Mouse (Mus musculus): ENCODE data around the gene Gm10130.
"Not testable (repeated sequence)": the region's sequence is repeated elsewhere in the genome, so short reads cannot be mapped to it uniquely, and the experiment has no call there.

Gm10130 gene

DNA sequence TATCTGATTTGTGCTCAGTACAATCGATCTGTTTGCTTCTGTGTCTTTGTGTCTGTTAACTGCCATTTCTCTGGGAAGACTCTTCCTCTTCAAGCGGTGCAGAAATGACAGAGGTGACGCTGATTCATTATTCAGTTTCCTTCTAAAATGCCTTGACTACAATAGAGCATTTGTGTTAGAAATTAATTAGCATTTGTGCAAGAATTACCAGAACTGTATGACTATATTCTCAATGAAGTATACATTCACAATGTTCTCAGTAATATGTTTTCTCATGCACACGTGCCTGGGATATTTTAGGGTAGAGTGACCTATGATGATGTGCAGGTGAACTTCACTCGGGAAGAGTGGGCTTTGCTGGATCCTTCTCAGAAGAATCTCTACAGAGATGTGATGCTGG is at the start of gene Gm10130:
Gm10130 (plus strand) TSS at position 301 of the 400 bp plus-strand sequence.
- DNase-seq (ENCODE audit: low spot score in 2 of 2): no peak

DNA sequence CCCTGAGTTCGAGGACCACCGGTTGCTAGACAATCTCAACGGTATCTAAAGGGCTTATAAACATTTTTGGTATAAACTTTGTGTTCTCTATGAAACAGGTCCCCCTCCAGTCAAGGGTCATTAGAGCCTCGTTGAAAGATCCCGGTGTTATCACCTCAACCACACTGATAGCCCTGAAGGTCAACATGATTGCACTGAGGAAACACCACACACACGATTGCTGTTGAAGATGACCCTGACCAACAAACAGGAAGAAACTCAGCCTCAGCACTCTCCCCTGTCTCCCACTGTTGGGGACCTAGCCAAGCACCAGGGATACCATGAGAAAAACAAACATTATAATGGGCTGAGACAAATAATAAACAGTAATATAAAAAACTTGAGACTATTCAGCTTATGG is 29.8 kb upstream of the Gm10130 start:
- no peak for DNase-seq (ENCODE audit: low spot score in 2 of 2)

DNA sequence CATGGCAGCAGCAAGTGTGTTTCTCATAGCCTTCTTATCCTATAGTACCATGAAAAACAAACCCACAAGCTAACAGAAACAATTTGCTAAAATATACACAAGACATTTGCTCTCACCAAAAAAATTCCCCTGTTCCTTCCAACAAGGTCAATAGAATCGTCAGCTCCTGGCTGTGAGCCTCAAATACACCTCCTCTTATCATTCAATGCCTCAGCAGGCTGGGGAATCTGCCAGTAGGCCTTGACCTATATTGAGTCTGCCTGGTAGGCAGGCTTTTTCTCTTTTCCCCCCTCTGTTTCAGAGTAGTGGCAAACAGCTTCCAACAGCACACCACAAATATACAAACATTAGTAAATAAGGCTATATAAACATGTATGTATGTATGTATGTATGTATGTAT is 24.4 kb upstream of the Gm10130 start:
- DNase-seq (ENCODE audit: low spot score in 2 of 2): no peak

DNA sequence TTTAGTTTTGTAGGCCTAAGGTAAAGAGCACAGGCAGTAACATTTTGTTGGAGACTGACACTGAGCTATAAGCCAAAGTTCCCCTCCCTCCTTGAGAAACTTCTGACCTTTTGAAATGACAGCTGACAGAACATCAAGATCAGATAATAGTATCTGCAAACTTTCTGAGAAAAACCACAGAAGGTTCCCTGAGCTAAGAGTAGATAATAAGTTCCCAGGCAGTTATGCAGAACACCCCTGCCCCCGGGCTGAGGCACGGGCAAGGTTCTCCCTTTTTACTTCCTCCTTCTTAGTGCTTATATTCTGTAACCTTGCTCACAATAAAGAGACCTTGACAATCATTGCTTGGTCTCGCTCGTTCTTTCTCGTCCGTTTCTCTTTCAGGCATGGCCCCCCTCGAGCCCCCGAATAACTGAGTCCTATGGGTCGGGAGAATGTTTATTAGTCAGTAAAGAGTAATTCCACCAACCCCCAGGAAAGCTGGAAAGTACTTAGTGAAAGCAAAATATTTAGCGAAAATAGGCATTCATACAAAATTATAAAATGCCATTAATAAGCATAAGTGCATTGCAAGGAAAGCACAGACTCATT is 16.2 kb upstream of the Gm10130 start:
- no peak for DNase-seq (ENCODE audit: low spot score in 2 of 2)

DNA sequence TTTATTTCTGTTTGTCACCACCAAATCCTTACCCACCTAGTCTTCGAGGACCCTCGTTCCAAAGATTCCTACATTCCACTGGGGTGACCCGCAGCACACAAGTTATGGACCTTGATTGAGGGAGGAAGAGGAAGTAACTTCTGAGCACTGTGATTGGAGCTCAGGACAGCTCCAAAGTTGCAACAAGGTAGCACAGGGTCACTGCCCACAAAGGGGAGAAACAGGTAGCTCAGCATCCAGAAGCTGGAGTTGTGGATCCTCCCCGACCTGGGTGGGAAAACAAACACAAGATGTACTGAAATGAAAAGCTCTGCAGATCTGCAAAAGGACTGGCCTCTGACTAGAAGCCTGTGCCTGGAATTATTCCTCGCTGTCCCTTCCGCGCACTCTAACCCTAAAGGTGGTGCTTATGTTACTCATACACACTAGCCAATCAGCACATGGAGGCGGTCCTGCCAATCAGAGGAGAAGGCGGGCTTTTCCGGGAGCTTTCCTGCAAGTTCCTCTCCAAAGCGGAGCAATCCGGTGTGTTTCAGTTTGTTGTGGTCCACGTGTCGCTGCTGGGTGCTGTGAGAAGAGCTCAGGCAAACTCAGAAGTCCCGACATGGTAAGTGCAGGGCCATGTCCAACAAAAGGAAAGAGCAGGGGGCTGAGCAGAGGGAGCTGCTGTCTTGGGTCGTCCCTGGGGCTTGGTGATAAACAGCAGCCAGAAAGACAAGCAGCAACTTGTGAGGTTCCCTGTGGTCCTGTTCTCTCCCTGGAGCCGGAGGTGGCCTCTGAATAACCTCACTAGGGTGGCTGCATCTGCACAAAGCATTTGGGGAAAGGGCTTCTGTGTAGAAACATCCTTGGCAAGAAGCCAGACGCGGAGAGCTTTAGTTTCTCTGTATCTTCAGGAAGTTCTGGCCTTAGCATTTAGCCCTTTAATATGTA is 12.3 kb upstream of the Gm10130 start:
- peak; percentile 73 to 85 for DNase-seq (ENCODE audit: low spot score in 2 of 2)

DNA sequence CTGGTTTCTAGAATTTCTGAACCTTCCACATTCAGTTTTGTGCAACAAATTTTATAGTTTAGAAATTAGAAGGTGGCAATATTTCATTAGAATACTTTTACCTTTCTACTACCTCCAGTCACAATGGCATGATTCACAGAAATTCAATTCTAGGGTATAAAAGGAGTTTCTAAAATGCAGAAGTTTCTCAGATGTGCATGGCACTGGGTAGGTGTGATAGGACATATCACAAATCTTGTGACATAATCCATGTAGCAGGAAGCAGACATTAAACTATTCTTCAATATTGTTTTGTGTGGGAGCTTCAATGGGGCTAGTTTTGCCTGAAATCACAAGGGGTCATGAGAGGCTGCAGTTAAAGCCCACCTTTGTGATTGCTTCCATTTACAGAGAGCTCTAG is 7.4 kb upstream of the Gm10130 start:
- no peak for DNase-seq (ENCODE audit: low spot score in 2 of 2)

DNA sequence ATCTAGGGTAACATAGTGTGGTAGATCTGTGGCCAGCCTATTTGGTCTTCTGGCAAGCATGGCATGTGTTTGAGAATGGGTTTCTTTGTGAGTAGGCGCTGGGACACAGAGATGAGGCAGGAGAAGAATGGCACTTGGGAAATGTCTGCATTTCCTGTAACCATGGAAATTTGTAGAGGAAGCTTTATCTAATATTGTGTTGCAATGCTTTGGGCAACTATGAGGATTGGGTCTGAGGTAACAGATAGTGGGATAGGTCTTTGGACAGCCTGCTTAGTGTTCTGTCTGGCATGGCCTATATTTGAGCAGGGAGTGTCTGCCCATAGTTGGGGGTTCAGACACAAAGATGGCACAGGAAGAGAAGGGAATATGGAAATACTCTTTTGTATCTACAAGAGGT is 4.5 kb upstream of the Gm10130 start:
- no peak for DNase-seq (ENCODE audit: low spot score in 2 of 2)

DNA sequence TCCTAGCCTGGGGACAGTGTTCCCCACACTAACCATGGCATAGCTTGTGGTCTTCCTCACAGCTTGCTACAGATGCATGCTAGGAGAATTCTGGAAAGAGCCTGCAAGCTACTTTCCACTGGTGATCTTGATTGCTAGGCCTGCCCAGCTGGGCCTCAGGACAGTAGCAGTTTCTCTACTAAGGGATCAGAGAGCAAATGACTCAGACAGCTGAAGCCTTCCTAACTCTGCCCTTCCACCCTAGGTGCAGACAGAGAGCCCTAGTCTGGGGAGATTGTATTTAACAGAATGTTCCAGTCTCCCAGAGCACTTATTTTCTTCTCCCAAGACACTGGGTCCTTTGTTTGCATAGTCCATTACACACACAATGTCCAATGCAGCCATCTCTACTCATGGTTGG is 33.6 kb downstream of the Gm10130 start:
- not testable (repeated sequence) for DNase-seq (ENCODE audit: low spot score in 2 of 2)

DNA sequence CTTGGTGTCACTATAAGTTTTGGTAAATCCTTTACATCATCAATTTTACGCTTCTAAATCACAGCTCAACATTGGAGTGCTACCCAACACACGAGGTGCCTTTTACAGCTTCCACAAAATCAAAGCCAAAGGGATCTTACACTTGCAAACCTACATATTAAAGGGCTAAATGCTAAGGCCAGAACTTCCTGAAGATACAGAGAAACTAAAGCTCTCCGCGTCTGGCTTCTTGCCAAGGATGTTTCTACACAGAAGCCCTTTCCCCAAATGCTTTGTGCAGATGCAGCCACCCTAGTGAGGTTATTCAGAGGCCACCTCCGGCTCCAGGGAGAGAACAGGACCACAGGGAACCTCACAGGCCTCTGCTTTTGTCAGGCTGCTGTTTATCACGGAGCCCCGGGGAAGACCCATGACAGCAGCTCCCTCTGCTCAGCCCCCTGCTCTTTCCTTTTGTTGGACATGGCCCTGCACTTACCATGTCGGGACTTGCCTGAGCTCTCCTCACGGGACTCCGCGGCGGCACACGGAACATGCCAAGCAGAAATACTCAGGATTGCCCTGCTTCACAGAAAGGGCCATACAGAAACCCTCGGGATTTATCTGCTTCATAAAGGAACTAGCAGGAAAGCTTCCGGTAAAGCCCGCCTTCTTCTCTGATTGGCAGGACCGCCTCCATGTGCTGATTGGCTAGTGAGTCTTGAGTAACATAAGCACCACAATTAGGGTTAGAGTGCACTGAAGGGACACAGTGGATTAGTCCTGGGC is 38.8 kb downstream of the Gm10130 start, which contains the start of gene 3300002I08Rik:
3300002I08Rik (minus strand) TSS at position 653 of the 765 bp plus-strand sequence.
- DNase-seq (ENCODE audit: low spot score in 2 of 2): peak; percentile 76 to 85

DNA sequence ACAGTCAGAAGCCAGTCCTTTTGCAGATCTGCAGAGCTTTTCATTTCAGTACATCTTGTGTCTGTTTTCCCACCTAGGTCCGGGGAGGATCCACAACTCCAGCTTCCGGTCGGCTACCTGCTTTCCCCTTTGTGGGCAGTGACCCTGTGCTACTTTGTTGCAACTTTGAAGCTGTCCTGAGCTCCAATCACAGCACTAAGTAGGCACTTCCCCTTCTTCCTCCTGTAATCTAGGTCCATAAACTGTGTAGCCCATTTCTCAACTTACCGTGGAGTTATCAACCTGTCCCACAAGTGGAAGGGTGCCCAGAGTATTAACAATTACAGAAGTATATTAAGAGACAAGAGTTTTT is 39.4 kb downstream of the Gm10130 start:
- DNase-seq (ENCODE audit: low spot score in 2 of 2): no peak

DNA sequence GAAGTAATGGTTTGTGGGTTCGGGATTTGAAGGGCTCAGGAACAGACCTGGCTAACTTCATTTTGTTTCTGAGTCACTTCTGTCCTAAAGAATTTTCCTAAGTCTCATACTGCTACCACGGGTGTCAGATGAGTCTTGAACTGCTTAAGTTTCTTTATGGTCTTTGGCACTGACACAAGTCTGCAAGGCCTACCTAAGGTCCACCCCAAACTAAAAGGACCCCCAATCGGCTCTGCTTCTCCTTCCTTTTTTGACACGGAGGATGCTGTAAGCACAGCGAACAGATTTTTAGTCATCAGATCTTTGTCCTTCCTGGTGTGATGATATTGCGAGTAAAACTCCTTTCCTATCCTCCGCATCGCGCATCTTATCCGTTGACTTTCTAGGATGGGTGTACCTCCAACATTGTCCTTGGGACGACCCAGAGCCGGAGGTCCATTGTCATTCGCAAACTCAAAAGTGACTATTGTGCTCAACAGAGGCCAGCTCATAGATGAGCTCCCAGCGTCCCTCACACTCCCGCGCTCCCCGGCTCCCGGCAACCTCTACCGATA is 62.1 kb downstream of the Gm10130 start:
- not testable (repeated sequence) for DNase-seq (ENCODE audit: low spot score in 2 of 2)

DNA sequence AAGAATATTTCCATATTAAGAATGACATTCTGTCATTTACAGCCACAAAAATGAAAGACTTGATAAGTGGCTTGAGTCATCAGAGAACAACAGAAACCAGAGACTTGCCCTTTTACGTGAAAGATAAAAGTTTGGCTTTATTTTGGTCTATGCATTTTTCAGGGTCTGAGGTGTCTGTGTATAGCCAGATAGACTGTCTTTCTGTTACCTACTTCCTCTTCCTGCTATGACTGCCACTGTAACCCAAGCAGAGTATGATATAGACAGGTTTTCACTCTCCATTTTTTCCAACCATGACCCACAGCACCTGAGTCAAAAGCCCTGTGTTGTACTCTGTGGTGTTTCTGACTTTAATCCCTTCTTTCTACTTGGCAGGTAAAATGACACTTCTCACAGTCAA is 66.7 kb downstream of the Gm10130 start:
- no peak for DNase-seq (ENCODE audit: low spot score in 2 of 2)

DNA sequence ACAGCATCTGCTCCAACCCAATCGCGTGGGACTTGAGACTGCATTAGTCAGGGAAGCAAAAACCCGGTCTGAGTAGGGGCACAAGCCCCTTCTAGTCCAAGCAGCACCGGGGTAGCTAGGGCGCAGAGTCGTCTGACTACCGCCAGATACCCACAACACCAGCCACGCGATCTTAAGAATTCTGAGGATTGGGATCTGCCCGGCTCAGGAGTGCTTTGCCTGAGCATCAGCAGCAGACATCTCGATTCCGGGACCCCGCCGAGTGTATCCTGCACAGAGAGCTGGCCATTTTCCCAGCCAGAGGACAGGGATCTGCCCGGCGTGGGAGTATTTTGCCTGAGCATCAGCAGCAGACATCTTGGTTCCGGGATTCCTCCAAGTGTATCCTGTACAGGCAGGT is 88.6 kb downstream of the Gm10130 start:
- not testable (repeated sequence) for DNase-seq (ENCODE audit: low spot score in 2 of 2)
